Mouse (Mus musculus) yolk sac, embryonic 10.5 days (tissue): ENCODE results near the gene Ptger4.

Experiments used
- DNase-seq: peaks from one replicate; pipeline ENCODE4 v3.0.0-alpha.2; 2017; ENCODE audit warnings: low spot score

Gene Ptger4

GRCm38 (mm10) chr15:5165121-5165773 is 78.7 kb downstream of the Ptger4 start:
- DNase-seq, result no peak

GRCm38 (mm10) chr15:5158827-5159226 is 85.2 kb downstream of the Ptger4 start:
- no peak for DNase-seq

- DNase-seq, result no peak
Observed at GRCm38 (mm10) chr15:5157386-5157785, 86.6 kb downstream of the Ptger4 start.
